In genomic region chr7:66544352-66545053, GRCm38 (mm10) we compare ENCODE assay signal across 15 mouse cellular contexts.
DNase-seq lines count a peak whose midpoint lies in the region; ATAC-seq and TF ChIP-seq lines count a peak whose summit lies in the region.
"Had no signal": no experiment of that assay in that cellular context is flagged by ENCODE, and none has a peak within 500 bp of the region (broad histone marks: within the 10 kb centered on the region; RNA-seq: fewer than 3 reads in every experiment).

No protein-coding gene starts in this region.

- 86% methylated on average over 11 of the region's 11 CpGs for WGBS in limb, embryonic 10.5 days
- 87% methylated on average over 11 of the region's 11 CpGs for WGBS in hindbrain, embryonic 13.5 days

- H3K27me3 ChIP-seq in CH12.LX (replicated peaks) = peaks cover 31% of the 10 kb centered on the region
- H3K27me3 ChIP-seq in limb, embryonic 10.5 days (ENCODE audit: low read depth, poor library complexity, severe bottlenecking) = no peaks in the 10 kb centered on the region
- no peaks in the 10 kb centered on the region for H3K27me3 ChIP-seq in hindbrain, embryonic 13.5 days
- H3K27me3 ChIP-seq: embryonic facial prominence, embryonic 12.5 days; hindbrain, embryonic 15.5 days; limb, embryonic 12.5 days had no signal

- H3K9me3 ChIP-seq in CH12.LX (replicated peaks; ENCODE audit: low read length) (no peaks in the 10 kb centered on the region), ES-E14 (ENCODE audit: control insufficient read depth, insufficient read depth, low read depth, low read length) (no peaks in the 10 kb centered on the region)
- H3K9me3 ChIP-seq in limb, embryonic 10.5 days (replicated peaks) = no peaks in the 10 kb centered on the region; the same call in 1 of the 2 replicates
- H3K9me3 ChIP-seq in hindbrain, embryonic 13.5 days = no peaks in the 10 kb centered on the region
- H3K9me3 ChIP-seq: embryonic facial prominence, embryonic 12.5 days; forebrain, embryonic 10.5 days; hindbrain, embryonic 15.5 days; limb, embryonic 12.5 days had no signal

- H3K79me2 ChIP-seq in CH12.LX (replicated peaks; ENCODE audit: control insufficient read depth, extremely low read depth, insufficient read depth, poor library complexity, severe bottlenecking) = no peaks in the 10 kb centered on the region

- no peaks in the 10 kb centered on the region for H3K36me3 ChIP-seq in CH12.LX (replicated peaks in 1 of 2; ENCODE audit: control insufficient read depth in 1 of 2, insufficient read depth in 1 of 2, low read length in 1 of 2)
- no peaks in the 10 kb centered on the region for H3K36me3 ChIP-seq in ES-E14 (ENCODE audit: control insufficient read depth, insufficient read depth, low read length, poor library complexity, severe bottlenecking)
- H3K36me3 ChIP-seq in limb, embryonic 10.5 days = no peaks in the 10 kb centered on the region
- H3K36me3 ChIP-seq in hindbrain, embryonic 13.5 days = no peaks in the 10 kb centered on the region
- H3K36me3 ChIP-seq: embryonic facial prominence, embryonic 12.5 days; forebrain, embryonic 10.5 days; hindbrain, embryonic 15.5 days; limb, embryonic 12.5 days had no signal

- peak; percentile 42 to 61 for DNase-seq in kidney, postnatal 4 days
- DNase-seq in kidney, adult 11 months = no peak
- DNase-seq in CH12.LX (ENCODE audit: extremely low read depth) (peak; percentile 32), ES-E14 (ENCODE audit: low read depth, low spot score) (peak; percentile 44)
- no peak for DNase-seq in limb, embryonic 10.5 days (ENCODE audit: low spot score)
- DNase-seq in cerebellum, postnatal 36 days = no peak
- DNase-seq: cerebellum, postnatal 25 days; layer of hippocampus, adult 9-11 months; right cerebral cortex, postnatal 14 days had no signal

- TF ChIP-seq RAD21 in CH12.LX (IDR thresholded peaks at IDR 0.05; ENCODE audit: low read depth, low read length) = no peak

- in situ Hi-C loops in CH12.LX (cut with MboI; ENCODE audit: low pct_ligation_motif_present, low pct_unique_long_range_greater_than_20kb, low sequenced_read_pairs) = no loop called here
- in situ Hi-C loops in ES-E14 (cut with MboI; ENCODE audit: low sequenced_read_pairs in 2 of 2, unreplicated experiment in 2 of 2) = no loop called here

- no peak overlapping the region for H3K4me2 ChIP-seq in CH12.LX (ENCODE audit: insufficient read depth, low read depth, poor library complexity, severe bottlenecking)
- H3K4me2 ChIP-seq in hindbrain, embryonic 13.5 days = no peak overlapping the region
- H3K4me2 ChIP-seq: embryonic facial prominence, embryonic 12.5 days; hindbrain, embryonic 15.5 days had no signal

- no peak for ATAC-seq in hindbrain, embryonic 13.5 days (ENCODE audit: low FRiP score)

- H3K4me1 ChIP-seq in CH12.LX (ENCODE audit: control insufficient read depth in 1 of 2, insufficient read depth in 2 of 2) (no peaks in the 10 kb centered on the region), ES-E14 (ENCODE audit: control insufficient read depth in 2 of 2, insufficient read depth in 2 of 2, low read length in 2 of 2, poor library complexity in 1 of 2) (no peaks in the 10 kb centered on the region)
- peaks cover 21% of the 10 kb centered on the region for H3K4me1 ChIP-seq in limb, embryonic 10.5 days
- H3K4me1 ChIP-seq in hindbrain, embryonic 13.5 days (replicated peaks) = no peaks in the 10 kb centered on the region
- H3K4me1 ChIP-seq: embryonic facial prominence, embryonic 12.5 days; hindbrain, embryonic 15.5 days; megakaryocyte, embryonic 14.5 days had no signal

- no peak overlapping the region for H3K4me3 ChIP-seq in CH12.LX (replicated peaks in 1 of 3; ENCODE audit: low read depth in 2 of 3, low read length in 2 of 3, poor library complexity in 1 of 3)
- no peak overlapping the region for H3K4me3 ChIP-seq in ES-E14 (ENCODE audit: insufficient read depth in 1 of 2, low read depth in 1 of 2, low read length in 2 of 2, poor library complexity in 1 of 2, severe bottlenecking in 1 of 2)
- no peak overlapping the region for H3K4me3 ChIP-seq in limb, embryonic 10.5 days
- H3K4me3 ChIP-seq in hindbrain, embryonic 13.5 days = no peak overlapping the region
- H3K4me3 ChIP-seq: embryonic facial prominence, embryonic 12.5 days; forebrain, embryonic 10.5 days; hindbrain, embryonic 15.5 days; limb, embryonic 12.5 days; megakaryocyte, embryonic 14.5 days had no signal

- dilution Hi-C loops in CH12.LX (cut with MboI; ENCODE audit: extremely low pct_ligation_motif_present, extremely low pct_unique_long_range_greater_than_20kb, low sequenced_read_pairs) = no loop called here

- H3K9ac ChIP-seq in CH12.LX (ENCODE audit: insufficient read depth, low read depth) (no peak overlapping the region), ES-E14 (ENCODE audit: insufficient read depth, low read depth, low read length, poor library complexity, severe bottlenecking) (no peak overlapping the region)
- no peak overlapping the region for H3K9ac ChIP-seq in hindbrain, embryonic 13.5 days
- H3K9ac ChIP-seq: embryonic facial prominence, embryonic 12.5 days; hindbrain, embryonic 15.5 days; limb, embryonic 12.5 days had no signal

- H3K27ac ChIP-seq in CH12.LX (ENCODE audit: insufficient read depth, low read depth) = no peak overlapping the region
- H3K27ac ChIP-seq in ES-E14 (ENCODE audit: insufficient read depth, low read depth, low read length, poor library complexity, severe bottlenecking) = no peak overlapping the region
- H3K27ac ChIP-seq in limb, embryonic 10.5 days = peak overlapping the region; percentile 56; the same call in 1 of the 2 replicates
- H3K27ac ChIP-seq in hindbrain, embryonic 13.5 days = no peak overlapping the region
- H3K27ac ChIP-seq: embryonic facial prominence, embryonic 12.5 days; forebrain, embryonic 10.5 days; hindbrain, embryonic 15.5 days had no signal

- no peak for TF ChIP-seq EP300 in CH12.LX (IDR thresholded peaks at IDR 0.05; ENCODE audit: low read length)

- no peak for TF ChIP-seq POLR2A in CH12.LX (IDR thresholded peaks at IDR 0.05; ENCODE audit: low read depth, low read length)

- no peak for TF ChIP-seq CTCF in CH12.LX (conservative IDR thresholded peaks at IDR 0.05 in 1 of 2, IDR thresholded peaks at IDR 0.05 in 1 of 2; ENCODE audit: low read depth in 2 of 2, low read length in 2 of 2)

TF ChIP-seq in CH12.LX, 34 proteins besides CTCF, POLR2A, EP300 and RAD21:
- TF ChIP-seq TBP (conservative IDR thresholded peaks at IDR 0.05; ENCODE audit: low read depth, low read length) (no peak), MAFK (IDR thresholded peaks at IDR 0.05; ENCODE audit: insufficient replicate concordance, low read length) (no peak), MXI1 (IDR thresholded peaks at IDR 0.05; ENCODE audit: low read depth, low read length) (no peak), CHD2 (IDR thresholded peaks at IDR 0.05; ENCODE audit: low read length) (no peak), JUN (IDR thresholded peaks at IDR 0.05; ENCODE audit: insufficient read depth, low read depth, low read length) (no peak), HCFC1 (IDR thresholded peaks at IDR 0.05; ENCODE audit: low read depth, low read length) (no peak), CHD1 (IDR thresholded peaks at IDR 0.05; ENCODE audit: low read depth, low read length) (no peak), GABPA (IDR thresholded peaks at IDR 0.05; ENCODE audit: insufficient replicate concordance, low read depth, low read length) (no peak), ZNF384 (IDR thresholded peaks at IDR 0.05; ENCODE audit: low read depth, low read length) (no peak), SIN3A (IDR thresholded peaks at IDR 0.05; ENCODE audit: low read length) (no peak), ZC3H11A (IDR thresholded peaks at IDR 0.05; ENCODE audit: low read depth, low read length) (no peak), TCF12 (IDR thresholded peaks at IDR 0.05; ENCODE audit: low read depth, low read length) (no peak), JUND (conservative IDR thresholded peaks at IDR 0.05; ENCODE audit: low read depth, low read length) (no peak)

TF ChIP-seq in ES-E14, 5 proteins besides CTCF, POLR2A, EP300 and RAD21:
- TF ChIP-seq ZNF384 (IDR thresholded peaks at IDR 0.05; ENCODE audit: low read depth, low read length) (no peak), CHD2 (IDR thresholded peaks at IDR 0.05; ENCODE audit: low read depth, low read length) (no peak), ZC3H11A (IDR thresholded peaks at IDR 0.05; ENCODE audit: borderline replicate concordance, low read depth, low read length) (no peak), HCFC1 (IDR thresholded peaks at IDR 0.05; ENCODE audit: borderline replicate concordance, insufficient read depth, low read length) (no peak), MAFK (IDR thresholded peaks at IDR 0.05; ENCODE audit: insufficient read depth, low read depth, low read length) (no peak)

Comparison
In these comparisons a context has a peak if more than half of its experiments do, and no peak if none do; other contexts are left out.
1. DNase-seq: peak in kidney, postnatal 4 days (2 of 2), CH12.LX (single experiment) and ES-E14 (single experiment); none in kidney, adult 11 months (single experiment), limb, embryonic 10.5 days (single experiment) and cerebellum, postnatal 36 days (0 of 2).